Mouse (Mus musculus): Measurements from ENCODE around the gene Chn2.

GRCm38 (mm10) chr6:54102210-54102609 is 62.9 kb downstream of the Chn2 start:
- no peak for TF ChIP-seq POLR2A (IDR thresholded peaks at IDR 0.05; ENCODE audit: insufficient read depth, low read length)
- TF ChIP-seq CTCF (IDR thresholded peaks at IDR 0.05; ENCODE audit: low read depth, low read length), result no peak
